Mouse (Mus musculus) intestine, embryonic 16.5 days (tissue): Measurements from ENCODE around the gene Hsd11b2. TPM values are rescaled to one million over a fixed set of nuclear protein-coding genes. Genes with fewer than 3 reads are reported as not detected.

Source experiments
- ATAC-seq: fragments of 200-750 bp; cut with Nextera tagmentation; 2 replicates; pipeline ENCODE4 v1.8.0; 2017; ENCODE audit warnings: moderate TSS enrichment, moderate library complexity
- H3K27ac ChIP-seq: fragments of 300-500 bp; sonication (generic); 2 replicates; pipeline ENCODE4 v1.5.1; 2014; ENCODE audit warnings: mild to moderate bottlenecking, low read length
- H3K27me3 ChIP-seq: fragments of 300-500 bp; sonication (generic); replicated peaks from 2 replicates; pipeline ENCODE4 v1.6.1; 2014; ENCODE audit warnings: low read length, control low read depth, mixed read lengths; ENCODE audit not compliant: control insufficient read depth, insufficient read depth
- H3K36me3 ChIP-seq: fragments of 300-500 bp; sonication (generic); 2 replicates; pipeline ENCODE4 v1.6.1; 2014; ENCODE audit warnings: low read length, control low read depth; ENCODE audit not compliant: control insufficient read depth, insufficient read depth
- H3K4me1 ChIP-seq: fragments of 300-500 bp; sonication (generic); 2 replicates; pipeline ENCODE4 v1.6.1; 2014; ENCODE audit warnings: low read length, control low read depth, mixed read lengths; ENCODE audit not compliant: control insufficient read depth, insufficient read depth
- H3K4me2 ChIP-seq: fragments of 300-500 bp; sonication (generic); 2 replicates; pipeline ENCODE4 v1.6.1; 2014; ENCODE audit warnings: low read depth, low read length, control low read depth
- H3K4me3 ChIP-seq: fragments of 300-500 bp; sonication (generic); 2 replicates; pipeline ENCODE4 v1.5.1; 2014; ENCODE audit warnings: mild to moderate bottlenecking, low read length
- H3K9ac ChIP-seq: fragments of 300-500 bp; sonication (generic); 2 replicates; pipeline ENCODE4 v1.6.1; 2014; ENCODE audit warnings: low read depth, low read length
- H3K9me3 ChIP-seq: fragments of 300-500 bp; sonication (generic); 2 replicates; pipeline ENCODE4 v1.6.1; 2016; ENCODE audit warnings: low read length, control low read depth; ENCODE audit not compliant: control insufficient read depth
- WGBS: fragments of 180-500 bp; shearing (Covaris S2); extraction: QIAGEN DNeasy Blood & Tissue Kit; methylation state at CpG from one replicate; pipeline ENCODE4 v1.1.7; 2014; 5-methylcytosine and 5-hydroxymethylcytosine counted together
- polyA plus RNA-seq: library from polyadenylated mRNA; unstranded; fragments of >200 nt; fragmentation: Nextera tagmentation; extraction: Ambion mirVana; gene quantifications from 2 replicates; pipeline ENCODE4 v1.2.1, GENCODE M21; 2015

Gene Hsd11b2
- polyA plus RNA-seq, 1 experiment from 2014 or later, result 1.9 TPM

DNA sequence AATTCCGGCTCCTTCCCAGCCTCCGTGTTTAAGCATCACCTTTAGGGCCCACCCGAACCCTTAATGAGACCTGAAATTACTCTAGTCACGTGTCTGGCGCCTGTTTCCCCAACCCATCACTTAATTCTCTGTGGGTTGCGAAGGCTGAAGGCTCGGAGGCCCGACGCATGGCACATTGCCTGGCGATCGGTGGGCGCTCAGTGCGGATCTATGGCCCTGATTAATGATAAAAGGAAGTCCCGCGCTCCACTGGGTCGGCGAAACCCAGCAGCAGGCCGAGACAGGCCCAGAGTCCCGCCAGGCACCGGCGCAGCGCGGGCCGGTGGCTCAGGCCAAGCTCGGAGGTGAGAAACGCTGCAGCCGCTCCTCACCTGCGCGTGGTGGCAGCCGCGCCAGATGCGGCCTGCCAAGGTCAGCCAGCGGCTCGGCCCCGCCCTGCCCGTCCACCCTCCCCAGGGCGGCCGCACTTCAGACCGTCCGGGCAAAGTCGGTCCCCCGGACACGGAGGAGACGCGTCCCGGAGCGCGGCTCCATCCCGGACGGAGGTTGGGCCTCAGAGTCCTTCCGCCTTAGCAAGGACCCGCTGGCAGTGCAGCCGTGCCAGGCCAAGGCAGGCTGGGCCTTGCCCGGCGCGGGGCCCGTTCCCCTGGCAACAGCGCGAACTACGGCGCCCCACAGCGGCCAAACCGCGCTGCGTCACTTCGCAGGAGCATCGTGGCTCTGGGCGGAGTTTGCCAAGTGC lies 21.9 kb upstream of the Hsd11b2 start, which contains the start of gene Zdhhc1:
Gene Zdhhc1 (minus strand): TSS at position 464 of the 742 bp plus-strand sequence.
- Histone ChIP-seq H3K36me3 (no peaks in the 10 kb centered on the region), H3K27me3 (no peaks in the 10 kb centered on the region), H3K9ac (peak within 1 kb of the TSS; percentile 92), H3K27ac (peak within 1 kb of the TSS; percentile 74), H3K4me1 (peaks cover 20% of the 10 kb centered on the region), H3K9me3 (no peaks in the 10 kb centered on the region), H3K4me3 (peak within 1 kb of the TSS; percentile 84), H3K4me2 (peak within 1 kb of the TSS; percentile 83)
- WGBS, result under 1% methylated on average over 67 of the region's 68 CpGs
- ATAC-seq, result peak; percentile 90

DNA sequence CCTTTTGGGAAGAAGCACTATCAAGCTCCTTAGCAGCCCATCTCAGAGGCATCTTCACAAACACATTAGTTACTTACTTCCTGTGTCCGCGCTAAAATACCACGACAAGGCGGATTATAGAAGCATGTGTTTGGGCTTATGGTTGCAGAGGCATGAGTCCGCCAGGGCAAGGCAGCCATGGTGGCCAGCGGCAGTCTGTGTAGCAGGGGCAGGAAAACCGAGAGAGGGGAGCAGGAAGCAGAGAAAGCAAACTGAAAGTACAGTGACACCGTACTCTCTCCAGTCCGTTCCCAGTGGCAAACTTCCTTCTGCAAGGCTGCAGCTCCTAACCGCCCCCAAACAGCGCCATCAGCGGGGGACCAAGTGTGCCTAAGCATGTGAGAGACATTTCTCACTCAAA lies 18.8 kb upstream of the Hsd11b2 start:
- 69% methylated on average over 12 of the region's 12 CpGs for WGBS
- Histone ChIP-seq H3K9ac (no peak overlapping the region), H3K9me3 (no peaks in the 10 kb centered on the region), H3K27ac (no peak overlapping the region), H3K36me3 (no peaks in the 10 kb centered on the region), H3K4me3 (0 out of 2 replicates have a peak overlapping the region, but pooled peaks have one; percentile 10), H3K4me1 (peaks cover 20% of the 10 kb centered on the region), H3K4me2 (no peak overlapping the region; the same call in 1 of the 2 replicates), H3K27me3 (no peaks in the 10 kb centered on the region)
- no peak for ATAC-seq

DNA sequence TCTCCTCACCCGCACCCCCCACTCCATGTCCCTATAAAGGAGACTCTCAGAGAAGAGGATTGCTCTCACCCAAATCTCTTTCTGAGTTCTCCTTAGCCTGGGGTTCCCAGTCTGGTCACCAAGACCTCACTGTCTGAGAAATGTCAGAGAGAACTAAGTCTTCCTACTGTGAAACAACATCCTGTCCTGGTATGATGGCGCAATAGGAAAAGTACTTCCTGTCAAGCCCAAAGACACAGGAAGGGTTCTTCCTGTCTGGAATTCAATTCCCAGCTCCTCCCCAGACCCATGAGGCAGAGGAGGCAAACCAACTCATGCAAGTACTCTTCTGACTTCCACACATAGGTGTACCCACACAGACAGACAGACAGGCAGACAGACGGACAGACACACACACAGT lies 13.9 kb upstream of the Hsd11b2 start:
- 91% methylated on average over 3 of the region's 3 CpGs for WGBS
- no peaks in the 10 kb centered on the region for H3K27me3 ChIP-seq
- no peak overlapping the region for H3K9ac ChIP-seq
- no peak overlapping the region for H3K4me2 ChIP-seq
- no peak overlapping the region for H3K27ac ChIP-seq
- no peak for ATAC-seq
- H3K4me3 ChIP-seq, result no peak overlapping the region
- no peaks in the 10 kb centered on the region for H3K36me3 ChIP-seq
- H3K4me1 ChIP-seq, result no peaks in the 10 kb centered on the region
- no peaks in the 10 kb centered on the region for H3K9me3 ChIP-seq

DNA sequence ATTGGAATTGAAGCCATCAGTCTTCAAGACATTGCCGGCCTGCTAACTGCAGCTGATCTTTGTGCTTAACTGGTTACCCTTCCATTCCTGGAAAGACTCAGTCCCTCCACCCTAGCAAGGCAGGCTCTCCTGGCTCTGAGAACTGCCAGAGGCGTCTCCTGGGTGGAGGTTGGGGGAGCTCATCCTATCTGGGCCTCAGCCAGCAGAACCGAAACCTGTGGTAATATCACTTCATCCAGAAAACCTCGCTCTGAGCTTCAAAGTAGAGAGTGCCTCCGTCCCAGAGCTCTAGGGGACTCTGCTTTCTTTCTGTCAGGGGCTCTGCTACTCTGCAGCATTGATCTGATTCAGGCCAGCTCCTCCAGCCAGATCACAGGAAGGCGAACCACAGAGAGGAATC lies 11.6 kb upstream of the Hsd11b2 start:
- no peak overlapping the region for H3K9ac ChIP-seq
- no peak overlapping the region for H3K4me3 ChIP-seq
- no peaks in the 10 kb centered on the region for H3K36me3 ChIP-seq
- peaks cover 2% of the 10 kb centered on the region; the same call in 1 of the 2 replicates for H3K4me1 ChIP-seq
- no peaks in the 10 kb centered on the region for H3K9me3 ChIP-seq
- ATAC-seq, result no peak
- 69% methylated on average over 6 of the region's 6 CpGs for WGBS
- H3K27me3 ChIP-seq, result no peaks in the 10 kb centered on the region
- no peak overlapping the region for H3K27ac ChIP-seq
- no peak overlapping the region for H3K4me2 ChIP-seq

DNA sequence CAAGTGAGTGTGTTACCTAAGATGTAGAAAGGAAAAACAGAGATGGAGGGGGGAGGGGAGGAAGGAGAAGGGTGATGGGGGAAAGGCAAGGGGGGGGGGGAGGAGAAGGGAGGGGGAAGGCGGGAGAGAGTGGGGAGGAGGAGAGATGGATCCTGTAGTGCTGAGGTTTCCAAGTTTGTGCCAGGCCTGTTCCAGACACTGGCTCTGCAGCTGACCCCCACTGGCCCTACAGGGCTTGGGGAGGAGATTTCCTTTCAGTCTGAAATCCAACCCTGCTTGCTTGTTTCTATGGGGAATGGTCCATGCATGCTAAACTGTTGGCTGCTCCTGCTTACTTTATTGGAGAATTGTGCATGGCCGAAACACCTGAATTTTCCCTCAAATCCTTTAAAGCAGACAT lies 9.8 kb upstream of the Hsd11b2 start:
- Histone ChIP-seq H3K4me2 (no peak overlapping the region), H3K9ac (no peak overlapping the region), H3K4me1 (peaks cover 2% of the 10 kb centered on the region; the same call in 1 of the 2 replicates), H3K27me3 (no peaks in the 10 kb centered on the region), H3K4me3 (no peak overlapping the region), H3K9me3 (no peaks in the 10 kb centered on the region), H3K36me3 (no peaks in the 10 kb centered on the region), H3K27ac (no peak overlapping the region)
- WGBS, result 56% methylated on average over 2 of the region's 2 CpGs
- no peak for ATAC-seq

DNA sequence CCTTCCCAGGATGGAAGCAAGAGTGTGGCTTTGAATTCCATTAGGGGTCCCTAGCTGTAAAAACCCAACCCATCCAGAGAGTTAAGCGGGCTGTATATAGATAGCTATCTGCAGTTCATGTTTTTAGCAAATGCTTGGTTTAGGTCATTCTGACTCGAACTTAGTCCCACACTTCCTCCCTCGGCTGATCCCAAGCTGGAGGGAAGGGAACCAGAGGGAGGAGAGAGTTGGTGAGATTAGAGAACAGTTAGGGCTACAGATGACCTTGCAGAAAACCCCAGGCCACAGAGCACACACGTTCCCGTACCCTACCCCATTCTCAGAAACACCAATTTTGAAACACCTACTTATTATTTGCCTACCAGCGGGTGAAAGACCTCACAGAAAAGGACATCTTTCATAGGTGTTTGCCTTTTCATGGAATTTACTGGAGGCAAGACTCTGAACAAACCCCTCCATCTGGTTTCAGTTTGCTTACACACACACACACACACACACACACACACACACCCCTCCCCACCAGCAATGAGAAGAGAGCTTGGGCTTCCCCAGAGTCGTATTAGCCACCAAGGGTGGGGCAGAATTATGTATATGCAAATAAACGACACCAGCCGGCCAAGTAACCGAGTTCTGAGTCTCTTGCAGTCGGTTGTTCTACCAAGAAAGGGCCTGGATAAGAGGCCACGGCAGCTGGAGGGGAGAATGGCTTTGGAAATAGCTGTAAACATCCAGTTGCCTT lies 8.4 kb upstream of the Hsd11b2 start:
- no peaks in the 10 kb centered on the region for H3K9me3 ChIP-seq
- H3K4me2 ChIP-seq, result no peak overlapping the region
- 34% methylated on average over 12 of the region's 12 CpGs for WGBS
- H3K36me3 ChIP-seq, result no peaks in the 10 kb centered on the region
- H3K27me3 ChIP-seq, result no peaks in the 10 kb centered on the region
- no peak overlapping the region for H3K4me3 ChIP-seq
- H3K27ac ChIP-seq, result no peak overlapping the region
- no peak overlapping the region for H3K9ac ChIP-seq
- H3K4me1 ChIP-seq, result peaks cover 2% of the 10 kb centered on the region; the same call in 1 of the 2 replicates
- ATAC-seq, result no peak

DNA sequence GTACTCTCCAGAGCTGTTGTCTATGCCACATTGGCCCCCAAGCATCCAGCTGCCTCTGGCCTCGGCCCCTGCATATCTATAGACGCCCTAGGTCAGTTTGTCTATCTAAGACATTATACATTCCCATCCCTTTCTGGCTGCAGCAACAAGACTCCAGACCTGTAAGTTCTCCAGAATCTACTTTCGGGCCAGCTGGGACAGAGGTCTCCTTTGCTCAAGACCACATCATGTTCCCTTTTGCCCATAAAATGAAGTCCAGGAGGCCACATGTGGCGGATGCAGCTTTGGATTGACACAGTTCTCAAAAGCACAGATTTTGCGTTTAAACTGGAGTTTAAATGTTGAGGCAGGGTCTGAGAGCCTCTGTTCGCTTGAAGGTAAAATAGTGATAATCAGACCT lies 4.4 kb upstream of the Hsd11b2 start:
- WGBS, result 92% methylated on average over 6 of the region's 6 CpGs
- Histone ChIP-seq H3K27ac (no peak overlapping the region), H3K4me3 (no peak overlapping the region), H3K9ac (no peak overlapping the region), H3K4me1 (peaks cover 18% of the 10 kb centered on the region), H3K36me3 (no peaks in the 10 kb centered on the region), H3K27me3 (no peaks in the 10 kb centered on the region; the same call in 1 of the 2 replicates), H3K9me3 (no peaks in the 10 kb centered on the region), H3K4me2 (no peak overlapping the region)
- no peak for ATAC-seq

DNA sequence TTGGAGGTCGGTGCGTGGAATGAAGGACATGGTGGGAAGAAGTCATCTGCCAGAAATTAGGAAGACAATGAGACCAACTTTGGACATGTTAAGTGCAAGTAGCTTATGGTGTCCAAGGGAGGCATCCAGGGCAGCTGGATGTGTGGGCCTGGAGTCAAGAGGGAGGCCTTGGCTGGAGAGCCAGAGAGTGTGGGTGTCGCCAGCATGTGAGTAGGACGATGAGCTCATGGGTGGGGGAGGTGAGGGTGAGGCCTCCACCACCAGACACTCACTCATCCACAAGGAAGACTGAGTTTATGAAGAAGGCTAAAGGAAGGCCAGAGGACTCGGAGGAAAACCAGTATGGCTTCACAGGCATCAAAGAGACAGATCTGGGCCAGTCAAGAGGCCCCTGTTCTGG lies 3.9 kb upstream of the Hsd11b2 start:
- Histone ChIP-seq H3K9ac (no peak overlapping the region), H3K9me3 (no peaks in the 10 kb centered on the region), H3K4me3 (no peak overlapping the region), H3K27ac (no peak overlapping the region), H3K27me3 (no peaks in the 10 kb centered on the region; the same call in 1 of the 2 replicates), H3K4me2 (no peak overlapping the region), H3K4me1 (peaks cover 22% of the 10 kb centered on the region), H3K36me3 (no peaks in the 10 kb centered on the region)
- WGBS, result 69% methylated on average over 5 of the region's 5 CpGs
- no peak for ATAC-seq

DNA sequence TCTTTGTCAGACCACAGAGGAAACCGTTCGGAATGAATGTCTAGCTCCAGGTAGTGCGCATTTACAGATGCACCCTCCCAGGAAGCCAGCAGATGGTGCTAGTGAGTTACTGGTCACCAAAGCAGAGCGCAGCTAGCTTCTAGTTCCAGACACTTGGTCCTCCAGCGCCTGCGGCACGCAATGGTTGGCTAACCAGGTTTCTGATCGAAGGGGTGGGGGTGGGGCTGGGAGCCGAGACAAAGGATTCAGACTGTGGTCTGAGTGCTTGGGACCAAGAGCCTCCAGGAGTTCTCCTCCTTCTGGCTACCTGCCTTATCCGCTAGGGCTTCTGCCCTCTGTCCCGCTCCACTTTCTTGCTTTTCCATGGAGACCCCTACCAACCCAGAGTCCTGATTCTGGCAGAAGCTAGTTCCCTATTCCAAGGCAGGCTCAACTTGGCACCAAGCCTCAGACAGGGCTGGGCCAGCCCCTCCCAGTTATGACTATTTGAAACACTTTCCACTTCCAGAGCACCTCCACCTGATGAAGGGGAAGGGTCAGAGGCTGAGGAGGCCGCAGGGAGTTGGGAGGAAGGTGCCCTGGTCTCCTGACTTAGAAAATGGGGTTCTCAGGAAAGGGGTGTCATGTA lies 2.4 kb upstream of the Hsd11b2 start:
- Histone ChIP-seq H3K9ac (no peak overlapping the region; the same call in 1 of the 2 replicates), H3K4me3 (peak overlapping the region; percentile 14; the same call in 1 of the 2 replicates), H3K4me2 (peak overlapping the region; percentile 43), H3K27me3 (no peaks in the 10 kb centered on the region; the same call in 1 of the 2 replicates), H3K9me3 (no peaks in the 10 kb centered on the region), H3K4me1 (peaks cover 22% of the 10 kb centered on the region), H3K36me3 (no peaks in the 10 kb centered on the region), H3K27ac (no peak overlapping the region)
- 13% methylated on average over 12 of the region's 12 CpGs for WGBS
- ATAC-seq, result peak; percentile 30
